Mouse (Mus musculus): ENCODE measurements around the gene Gusb.

GRCm38 (mm10) chr5:129971491-129971890 lies 31.4 kb downstream of the Gusb start:
- TF ChIP-seq POLR2A (IDR thresholded peaks at IDR 0.05; ENCODE audit: low read depth, low read length) = no peak
- no peak for TF ChIP-seq CTCF (IDR thresholded peaks at IDR 0.05; ENCODE audit: extremely low read depth, insufficient read depth, insufficient read length, insufficient replicate concordance)

Data from spleen, adult 2 months (tissue).